Mouse (Mus musculus) stomach, postnatal 0 days (tissue): ENCODE measurements at regions not wholly inside any gene's neighbourhood (a gene's known extent, or its start where the extent isn't known, plus 50 kb on each side); places are given as distances from the start of the nearest gene placed in this dataset. TPM values are rescaled to one million over a fixed set of nuclear protein-coding genes. Genes with fewer than 3 reads are reported as not detected.

Experiments used
- ATAC-seq: fragments of 200-750 bp; cut with Nextera tagmentation; 2 replicates; pipeline ENCODE4 v1.8.0; 2017; ENCODE audit not compliant: low FRiP score, low TSS enrichment
- DNase-seq: peaks from one replicate; pipeline ENCODE4 v3.0.0-alpha.2; 2016; ENCODE audit warnings: low spot score
- H3K27ac ChIP-seq: fragments of 300-500 bp; sonication (generic); replicated peaks from 2 replicates; pipeline ENCODE4 v1.5.1; 2014; ENCODE audit warnings: mild to moderate bottlenecking, control low read depth
- H3K27me3 ChIP-seq: fragments of 300-500 bp; sonication (generic); 2 replicates; pipeline ENCODE4 v1.6.1; 2014; ENCODE audit warnings: low read length; ENCODE audit not compliant: control insufficient read depth, insufficient read depth
- H3K36me3 ChIP-seq: fragments of 300-500 bp; sonication (generic); 2 replicates; pipeline ENCODE4 v1.6.1; 2014; ENCODE audit warnings: low read length, mixed read lengths; ENCODE audit not compliant: control insufficient read depth, insufficient read depth
- H3K4me1 ChIP-seq: fragments of 300-500 bp; sonication (generic); replicated peaks from 2 replicates; pipeline ENCODE4 v1.6.1; 2014; ENCODE audit warnings: antibody characterized with exemption; ENCODE audit not compliant: control insufficient read depth, insufficient read depth
- H3K4me2 ChIP-seq: fragments of 300-500 bp; sonication (generic); replicated peaks from 2 replicates; pipeline ENCODE4 v1.6.1; 2014; ENCODE audit warnings: low read depth, mild to moderate bottlenecking, control low read depth, moderate library complexity
- H3K4me3 ChIP-seq: fragments of 300-500 bp; sonication (generic); 2 replicates; pipeline ENCODE4 v1.5.1; 2014; ENCODE audit warnings: low read depth, low read length, control low read depth
- H3K9ac ChIP-seq: fragments of 300-500 bp; sonication (generic); 2 replicates; pipeline ENCODE4 v1.6.1; 2014; ENCODE audit warnings: mild to moderate bottlenecking, low read length, control low read depth, mixed read lengths
- H3K9me3 ChIP-seq: fragments of 300-500 bp; sonication (generic); 2 replicates; pipeline ENCODE4 v1.6.1; 2016; ENCODE audit warnings: low read length; ENCODE audit not compliant: control insufficient read depth
- CTCF ChIP-seq: IDR thresholded peaks from 2 replicates; pipeline ENCODE4 v1.5.1; 2016; ENCODE audit warnings: antibody characterized with exemption, low read depth, mild to moderate bottlenecking, moderate library complexity
- EP300 ChIP-seq: optimal IDR thresholded peaks from 2 replicates; pipeline ENCODE3; 2016; ENCODE audit warnings: antibody characterized with exemption
- WGBS: fragments of 180-500 bp; shearing (Covaris S2); extraction: QIAGEN DNeasy Blood & Tissue Kit; methylation state at CpG from one replicate; pipeline ENCODE4 v1.1.7; 2014; 5-methylcytosine and 5-hydroxymethylcytosine counted together
- microRNA-seq: library from miRNA; unstranded; fragments of <30 nt; microRNA quantifications from one replicate; pipeline ENCODE4, GENCODE M21; 2016

DNA sequence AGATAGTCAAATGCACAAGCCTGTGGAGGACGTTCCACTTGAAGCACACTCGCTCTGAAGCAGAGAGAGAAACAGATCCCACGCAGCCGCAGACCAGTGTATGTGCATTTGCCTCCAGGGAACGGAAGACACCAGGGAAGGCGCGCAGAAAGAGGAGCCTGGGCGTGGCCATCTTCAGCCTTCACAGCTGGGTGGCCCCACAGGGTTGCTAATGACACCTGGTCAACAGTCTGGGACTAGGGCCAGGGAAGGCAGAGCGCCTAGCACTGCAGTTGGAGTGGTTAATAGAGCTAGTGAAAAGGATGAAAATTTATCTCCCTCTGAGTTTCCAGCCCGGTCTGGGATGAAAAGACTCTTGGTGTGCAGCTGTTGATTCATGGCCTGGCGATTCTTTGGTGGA is 67.9 kb upstream of the Fam19a5 start:
- Histone ChIP-seq H3K27ac (no peak overlapping the region), H3K36me3 (no peaks in the 10 kb centered on the region), H3K9me3 (no peaks in the 10 kb centered on the region), H3K4me2 (no peak overlapping the region), H3K4me1 (no peaks in the 10 kb centered on the region), H3K27me3 (no peaks in the 10 kb centered on the region), H3K4me3 (no peak overlapping the region), H3K9ac (no peak overlapping the region)
- ATAC-seq (no peak), DNase-seq (no peak)
- 41% methylated on average over 11 of the region's 11 CpGs for WGBS
- no peak for TF ChIP-seq EP300
- no peak for TF ChIP-seq CTCF

- H3K27me3 ChIP-seq: no peaks in the 10 kb centered on the region
- H3K9ac ChIP-seq: no peak overlapping the region
- ATAC-seq: no peak
- H3K4me1 ChIP-seq: no peaks in the 10 kb centered on the region
- DNase-seq: no peak
- H3K4me3 ChIP-seq: no peak overlapping the region
- WGBS: 77% methylated on average over 14 of the region's 14 CpGs
- TF ChIP-seq EP300 (no peak), CTCF (no peak)
- H3K4me2 ChIP-seq: no peak overlapping the region
- no peaks in the 10 kb centered on the region for H3K9me3 ChIP-seq
- no peaks in the 10 kb centered on the region for H3K36me3 ChIP-seq
- no peak overlapping the region for H3K27ac ChIP-seq
Observed at GRCm38 (mm10) chr15:87476862-87477490, 67.1 kb upstream of the Fam19a5 start.

- WGBS: 78% methylated on average over 3 of the region's 3 CpGs
- Histone ChIP-seq H3K4me3 (no peak overlapping the region), H3K27ac (no peak overlapping the region), H3K4me2 (no peak overlapping the region), H3K4me1 (no peaks in the 10 kb centered on the region), H3K36me3 (no peaks in the 10 kb centered on the region), H3K27me3 (no peaks in the 10 kb centered on the region), H3K9ac (no peak overlapping the region), H3K9me3 (no peaks in the 10 kb centered on the region)
- TF ChIP-seq CTCF: no peak
- TF ChIP-seq EP300: no peak
- DNase-seq (no peak), ATAC-seq (no peak)
Observed at GRCm38 (mm10) chr15:87480758-87481157, 63.3 kb upstream of the Fam19a5 start.

Small RNAs in the stretch of these regions (microRNA-seq; reads per million reads assigned to microRNA genes)
- not detected for gene Gm23416
